Mouse (Mus musculus): Measurements from ENCODE around the gene Tusc2.

Tusc2 gene

DNA sequence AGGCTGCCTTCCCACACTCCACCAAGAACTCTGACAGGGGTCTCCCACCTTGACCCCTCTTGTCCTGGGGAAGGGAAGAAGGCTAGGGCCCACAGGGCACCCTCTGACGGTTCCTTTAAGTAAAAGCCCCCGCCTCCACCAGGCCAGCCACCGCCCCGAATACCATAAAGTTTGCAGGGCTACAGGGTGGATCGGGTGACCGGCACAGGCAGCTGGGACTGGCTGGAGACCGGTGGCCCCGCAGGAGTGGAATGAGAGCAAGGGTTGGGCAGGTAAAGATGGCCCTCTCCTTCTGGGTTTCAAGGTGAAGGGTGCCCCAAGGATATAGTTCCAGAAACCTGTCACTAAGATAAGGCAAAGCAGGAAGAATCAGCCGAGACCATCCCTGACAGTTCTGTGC lies 43.5 kb downstream of the Tusc2 start:
- in situ Hi-C loops (cut with MboI, MseI), result no loop called here

- in situ Hi-C loops (cut with MboI, MseI), result no loop called here
Observed at GRCm38 (mm10) chr9:107607036-107607435, 44.0 kb downstream of the Tusc2 start.

DNA sequence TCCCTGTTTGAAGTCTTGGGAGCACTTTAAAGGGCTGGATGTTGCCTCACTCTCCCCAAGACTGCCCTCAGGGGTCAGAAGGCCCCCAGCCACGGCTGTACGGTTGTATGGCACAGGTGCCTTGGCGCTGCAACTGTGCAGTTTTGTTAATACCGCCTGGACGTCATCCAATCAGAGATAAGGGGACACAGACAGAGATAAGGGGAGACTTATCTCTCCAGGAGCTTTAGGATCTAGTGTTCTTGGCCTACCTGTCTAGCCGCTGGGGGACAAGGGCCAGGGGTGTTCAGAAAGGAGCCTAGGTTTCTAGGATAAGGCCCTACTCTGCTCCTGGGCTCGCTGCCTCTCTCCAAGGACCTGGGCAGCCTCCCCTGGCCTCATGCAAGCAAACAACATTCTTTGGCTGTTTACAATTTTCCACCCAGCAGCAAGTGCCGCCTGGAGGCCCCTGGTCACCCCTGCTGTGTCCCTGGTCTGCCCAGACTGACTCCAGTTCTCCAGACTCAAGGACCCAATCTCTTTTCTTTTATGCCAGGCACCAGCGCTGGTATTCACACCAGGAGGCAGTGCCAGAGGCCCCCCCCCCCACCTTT lies 44.7 kb downstream of the Tusc2 start:
- in situ Hi-C loops (cut with MboI, MseI), result no loop called here

GRCm38 (mm10) chr9:107608741-107609432 lies 45.8 kb downstream of the Tusc2 start, which contains the start of gene Sema3b:
Gene Sema3b, minus strand, starts transcription at chr9:107609229.
- in situ Hi-C loops (cut with MboI, MseI), result no loop called here

DNA sequence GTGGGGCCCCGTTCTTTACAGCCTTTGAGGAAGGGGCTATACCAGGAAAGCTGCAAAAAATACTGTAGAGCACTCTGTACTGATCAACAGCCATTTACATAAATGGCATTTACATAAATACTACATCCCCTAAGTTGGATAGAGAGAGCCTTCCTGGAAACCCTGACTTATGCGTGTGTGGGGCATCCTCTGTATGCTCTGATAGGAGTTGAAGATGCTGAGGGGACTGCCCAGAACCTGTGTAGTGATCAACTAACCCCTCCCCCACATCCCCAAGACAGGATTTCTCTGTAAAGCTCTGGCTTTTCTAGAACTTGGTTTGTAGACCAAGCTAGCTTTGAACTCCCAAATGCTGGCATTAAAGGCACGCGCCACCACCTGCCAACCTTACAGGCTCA lies 46.4 kb downstream of the Tusc2 start:
- in situ Hi-C loops (cut with MboI, MseI), result no loop called here

- in situ Hi-C loops (cut with MboI, MseI), result no loop called here
Observed at GRCm38 (mm10) chr9:107611456-107612190, 48.6 kb downstream of the Tusc2 start.

- in situ Hi-C loops (cut with MboI, MseI), result no loop called here
Observed at GRCm38 (mm10) chr9:107612191-107612944, 49.3 kb downstream of the Tusc2 start.

- in situ Hi-C loops (cut with MboI, MseI), result no loop called here
Observed at GRCm38 (mm10) chr9:107612945-107613569, 50.0 kb downstream of the Tusc2 start.

GRCm38 (mm10) chr9:107615035-107615434 lies 52.0 kb downstream of the Tusc2 start:
- in situ Hi-C loops (cut with MboI, MseI), result no loop called here
